Mouse (Mus musculus): ENCODE measurements at regions not wholly inside any gene's neighbourhood (a gene's known extent, or its start where the extent isn't known, plus 50 kb on each side); places are given as distances from the start of the nearest gene placed in this dataset.

GRCm38 (mm10) chr9:47962161-47962560 lies 199.7 kb upstream of the Nxpe4 start:
- TF ChIP-seq CTCF (IDR thresholded peaks at IDR 0.05), result no peak
- no peak for TF ChIP-seq EP300 (IDR thresholded peaks at IDR 0.05; ENCODE audit: insufficient read depth, low read depth, low read length)
